Comparison of ENCODE assay signal across 7 mouse cellular contexts in genomic region chr1:132190621-132191092, GRCm38 (mm10). TPM values are rescaled to one million over a fixed set of nuclear protein-coding genes. Genes with fewer than 3 reads are reported as not detected.
DNase-seq lines count a peak whose midpoint lies in the region; TF ChIP-seq lines count a peak whose summit lies in the region.

No protein-coding gene starts in this region.

- peak overlapping the region; percentile 36; the same call in 1 of the 2 replicates for H3K4me3 ChIP-seq in liver, adult 2 months (ENCODE audit: insufficient read depth, low read depth, low read length)
- H3K4me3 ChIP-seq in embryonic facial prominence, embryonic 10.5 days = peak overlapping the region; percentile 72
- H3K4me3 ChIP-seq in midbrain, embryonic 10.5 days = peak overlapping the region; percentile 86

- no peak for TF ChIP-seq POLR2A in liver, adult 2 months (IDR thresholded peaks at IDR 0.05; ENCODE audit: extremely low read depth, insufficient read depth, low read length)

- no peaks in the 10 kb centered on the region for H3K9me3 ChIP-seq in embryonic facial prominence, embryonic 10.5 days
- no peaks in the 10 kb centered on the region for H3K9me3 ChIP-seq in midbrain, embryonic 10.5 days (replicated peaks)

- H3K27ac ChIP-seq in liver, adult 2 months (replicated peaks; ENCODE audit: insufficient read depth, low read depth, low read length) = no peak overlapping the region
- peak overlapping the region; percentile 96 for H3K27ac ChIP-seq in embryonic facial prominence, embryonic 10.5 days (replicated peaks)
- peak overlapping the region; percentile 100 for H3K27ac ChIP-seq in midbrain, embryonic 10.5 days (replicated peaks)

- 1% methylated on average over 61 of the region's 62 CpGs for WGBS in liver, adult 2 months
- WGBS in embryonic facial prominence, embryonic 10.5 days = under 1% methylated on average over 58 of the region's 62 CpGs
- under 1% methylated on average over 62 of the region's 62 CpGs for WGBS in midbrain, embryonic 10.5 days

- peaks cover 26% of the 10 kb centered on the region for H3K27me3 ChIP-seq in liver, adult 2 months (ENCODE audit: control insufficient read depth, insufficient read depth, low read length)
- peaks cover 91% of the 10 kb centered on the region for H3K27me3 ChIP-seq in embryonic facial prominence, embryonic 10.5 days (replicated peaks; ENCODE audit: low read depth, poor library complexity, severe bottlenecking)
- peaks cover 64% of the 10 kb centered on the region for H3K27me3 ChIP-seq in midbrain, embryonic 10.5 days (ENCODE audit: low read depth, poor library complexity, severe bottlenecking)

- no peak for DNase-seq in liver, adult 2 months (ENCODE audit: extremely low read depth, low read depth, low spot score)
- no peak for DNase-seq in liver
- DNase-seq in embryonic facial prominence, embryonic 10.5 days (ENCODE audit: low spot score) = peak; percentile 79
- DNase-seq in forelimb bud, embryonic 11.5 days (ENCODE audit: low read depth, low spot score) = peak; percentile 51
- peak; percentile 66 for DNase-seq in midbrain, embryonic 10.5 days (ENCODE audit: low spot score)
- no peak for DNase-seq in ovary, postnatal 10 days (ENCODE audit: low spot score)
- no peak for DNase-seq in spleen, adult 12 weeks (ENCODE audit: low spot score)

- no peaks in the 10 kb centered on the region for H3K36me3 ChIP-seq in liver, adult 2 months (ENCODE audit: control insufficient read depth, insufficient read depth, low read length)
- H3K36me3 ChIP-seq in embryonic facial prominence, embryonic 10.5 days (replicated peaks) = no peaks in the 10 kb centered on the region
- peaks cover 16% of the 10 kb centered on the region for H3K36me3 ChIP-seq in midbrain, embryonic 10.5 days

- TF ChIP-seq CTCF in liver, adult 2 months (IDR thresholded peaks at IDR 0.05; ENCODE audit: low read depth, low read length) = no peak

- H3K4me1 ChIP-seq in liver, adult 2 months (ENCODE audit: control insufficient read depth, insufficient read depth, low read length) = no peaks in the 10 kb centered on the region
- H3K4me1 ChIP-seq in embryonic facial prominence, embryonic 10.5 days = peaks cover 75% of the 10 kb centered on the region
- H3K4me1 ChIP-seq in midbrain, embryonic 10.5 days = peaks cover 82% of the 10 kb centered on the region

- H3K79me2 ChIP-seq in liver, adult 2 months (ENCODE audit: control insufficient read depth, insufficient read depth, low read length) = no peaks in the 10 kb centered on the region

- H3K9ac ChIP-seq in liver, adult 2 months (ENCODE audit: low read depth, low read length) = no peak overlapping the region

RNA-seq across cellular contexts. Expression of gene Lemd1, which starts 0.6 kb away (rescaled TPM):
- total RNA-seq in liver, adult 2 months (2014; rRNA removed) = not detected in 2 replicates
- polyA plus RNA-seq in liver, adult 2 months (2012; rRNA removed) = not detected in 2 replicates
- 1.9 and 2.0 TPM in 2 replicates for polyA plus RNA-seq in embryonic facial prominence, embryonic 10.5 days (2016; fragmentation: Nextera tagmentation; extraction: Ambion mirVana)
- polyA plus RNA-seq in midbrain, embryonic 10.5 days (2016; fragmentation: Nextera tagmentation; extraction: Ambion mirVana) = 6.2 and 8.4 TPM in 2 replicates

RNA-seq across cellular contexts. Expression of gene AC124108.1, which starts 0.6 kb away (rescaled TPM):
- not detected in 2 replicates for total RNA-seq in liver, adult 2 months (2014; rRNA removed)
- not detected in 2 replicates for polyA plus RNA-seq in liver, adult 2 months (2012; rRNA removed)
- 1.00 and 1.4 TPM in 2 replicates for polyA plus RNA-seq in embryonic facial prominence, embryonic 10.5 days (2016; fragmentation: Nextera tagmentation; extraction: Ambion mirVana)
- polyA plus RNA-seq in midbrain, embryonic 10.5 days (2016; fragmentation: Nextera tagmentation; extraction: Ambion mirVana) = 2.3 and 4.0 TPM in 2 replicates

RNA-seq across cellular contexts. Expression of gene Gm10188, which starts 38.9 kb away (rescaled TPM):
- not detected in 2 replicates for total RNA-seq in liver, adult 2 months (2014; rRNA removed)
- polyA plus RNA-seq in liver, adult 2 months (2012; rRNA removed) = not detected in 2 replicates
- not detected in 2 replicates for polyA plus RNA-seq in embryonic facial prominence, embryonic 10.5 days (2016; fragmentation: Nextera tagmentation; extraction: Ambion mirVana)
- 0.23 and 0.46 TPM in 2 replicates for polyA plus RNA-seq in midbrain, embryonic 10.5 days (2016; fragmentation: Nextera tagmentation; extraction: Ambion mirVana)

RNA-seq across cellular contexts. Expression of gene Cdk18, which starts 51.2 kb away (rescaled TPM):
- total RNA-seq in liver, adult 2 months (2014; rRNA removed) = 4.7 and 5.3 TPM in 2 replicates
- polyA plus RNA-seq in liver, adult 2 months (2012; rRNA removed) = 29.2 and 33.2 TPM in 2 replicates
- 2.3 and 3.2 TPM in 2 replicates for polyA plus RNA-seq in embryonic facial prominence, embryonic 10.5 days (2016; fragmentation: Nextera tagmentation; extraction: Ambion mirVana)
- polyA plus RNA-seq in midbrain, embryonic 10.5 days (2016; fragmentation: Nextera tagmentation; extraction: Ambion mirVana) = 0.68 and 0.72 TPM in 2 replicates

Comparison
In these comparisons a context has a peak if more than half of its experiments do, and no peak if none do; other contexts are left out.
1. DNase-seq: peak in embryonic facial prominence, embryonic 10.5 days (single experiment), forelimb bud, embryonic 11.5 days (single experiment) and midbrain, embryonic 10.5 days (single experiment); none in liver, adult 2 months (single experiment), liver (single experiment), ovary, postnatal 10 days (single experiment) and spleen, adult 12 weeks (single experiment).
2. H3K4me3 ChIP-seq: peak in every context shown above with its lines; median percentile 86 in midbrain, embryonic 10.5 days; 72 in embryonic facial prominence, embryonic 10.5 days; 36 in liver, adult 2 months.